Mouse (Mus musculus) cortical plate, adult 2 months (tissue): ENCODE measurements around the gene Cspg5.

Experiments
- CTCF ChIP-seq: fragments of 200-500 bp; IDR thresholded peaks from 2 replicates; pipeline ENCODE4 v1.5.1; 2011; ENCODE audit warnings: mild to moderate bottlenecking, control low read depth, low read length; ENCODE audit not compliant: insufficient read depth; ENCODE audit errors: extremely low read depth
- POLR2A ChIP-seq: fragments of 200-500 bp; IDR thresholded peaks from 2 replicates; pipeline ENCODE4 v1.6.1; 2011; ENCODE audit warnings: mild to moderate bottlenecking, low read length, control low read depth; ENCODE audit not compliant: insufficient read depth; ENCODE audit errors: extremely low read depth

DNA sequence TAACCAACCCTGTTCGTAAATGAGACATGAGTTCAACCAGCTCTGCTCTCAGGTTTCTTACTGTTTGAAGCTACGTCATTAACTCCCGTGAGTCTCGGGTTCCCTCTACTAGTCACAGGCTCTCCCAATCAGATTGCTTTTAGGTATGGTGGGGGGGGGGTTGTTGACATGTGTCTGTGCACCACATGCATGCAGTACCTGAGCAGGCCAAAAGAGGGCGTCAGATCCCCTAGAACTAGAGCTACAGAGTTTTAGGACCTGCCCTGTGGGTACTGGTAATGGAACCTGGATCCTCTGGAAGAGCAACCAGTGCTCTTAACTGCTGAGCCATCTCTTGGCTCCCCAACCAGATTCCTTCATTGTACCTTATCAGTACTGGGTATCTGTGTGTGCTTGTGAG is 32.3 kb downstream of the Cspg5 start:
- 0 out of 2 replicates have a peak, but pooled peaks have one; percentile 11 for TF ChIP-seq CTCF
- TF ChIP-seq POLR2A, result no peak
